8 mouse cellular contexts compared by ENCODE assay signal in genomic region chr17:35739675-35740074, GRCm38 (mm10). TPM values are rescaled to one million over a fixed set of nuclear protein-coding genes. Genes with fewer than 3 reads are reported as not detected.
DNase-seq lines count a peak whose midpoint lies in the region; ATAC-seq and TF ChIP-seq lines count a peak whose summit lies in the region.

No protein-coding gene starts in this region.

- 1% methylated on average over 6 of the region's 6 CpGs for WGBS in lung, postnatal 0 days

- H3K27ac ChIP-seq in MEL (ENCODE audit: control insufficient read depth, low read depth, low read length): peak overlapping the region; percentile 64
- no peak overlapping the region for H3K27ac ChIP-seq in lung, postnatal 0 days (ENCODE audit: low read length)

- H3K4me3 ChIP-seq in MEL (ENCODE audit: control insufficient read depth in 1 of 2, insufficient read depth in 1 of 2, low read depth in 2 of 2, low read length in 2 of 2): peak overlapping the region; percentile 38 to 67
- no peak overlapping the region for H3K4me3 ChIP-seq in lung, postnatal 0 days (ENCODE audit: low read depth, low read length)

- peaks cover 0 to 33% of the 10 kb centered on the region in 2 experiments; a peak in 3 of 4 replicates for H3K4me1 ChIP-seq in MEL (ENCODE audit: control insufficient read depth in 1 of 2, insufficient read depth in 2 of 2, low read length in 2 of 2)
- H3K4me1 ChIP-seq in lung, postnatal 0 days (ENCODE audit: insufficient read depth, low read depth, low read length): no peaks in the 10 kb centered on the region

- peaks cover 0 to 23% of the 10 kb centered on the region in 2 experiments; a peak in 2 of 4 replicates for H3K36me3 ChIP-seq in MEL (ENCODE audit: control insufficient read depth in 1 of 2, insufficient read depth in 2 of 2, low read length in 2 of 2)
- no peaks in the 10 kb centered on the region for H3K36me3 ChIP-seq in lung, postnatal 0 days (ENCODE audit: insufficient read depth, low read length)

- no peaks in the 10 kb centered on the region for H3K9me3 ChIP-seq in MEL (replicated peaks; ENCODE audit: insufficient read depth, low read length)
- H3K9me3 ChIP-seq in lung, postnatal 0 days (ENCODE audit: low read length): no peaks in the 10 kb centered on the region

- DNase-seq in MEL (ENCODE audit: low read depth, low spot score): peak; percentile 97
- DNase-seq in brain, embryonic 14.5 days (ENCODE audit: low read depth): peak; percentile 87
- peak; percentile 79 for DNase-seq in fibroblast of lung, adult 2 months (ENCODE audit: low read depth)
- peak; percentile 90 to 94 for DNase-seq in heart, postnatal 14 days
- peak; percentile 93 for DNase-seq in layer of hippocampus, adult 9-11 months
- peak; percentile 93 for DNase-seq in lung, postnatal 0 days (ENCODE audit: low spot score)
- DNase-seq in right cerebral cortex, postnatal 36 days (ENCODE audit: low spot score in 2 of 2): peak; percentile 83 to 84
- DNase-seq in yolk sac, embryonic 10.5 days (ENCODE audit: low spot score): peak; percentile 72

- H3K27me3 ChIP-seq in MEL (ENCODE audit: control insufficient read depth in 1 of 2, insufficient read depth in 2 of 2, low read length in 2 of 2): no peaks in the 10 kb centered on the region
- 0 out of 2 replicates have a peak, but pooled peaks cover 4% of the 10 kb centered on the region for H3K27me3 ChIP-seq in lung, postnatal 0 days (replicated peaks; ENCODE audit: insufficient read depth, low read length)

- no peak overlapping the region for H3K4me2 ChIP-seq in lung, postnatal 0 days (replicated peaks; ENCODE audit: low read depth, low read length)

- no peak for TF ChIP-seq POLR2A in MEL (IDR thresholded peaks at IDR 0.05; ENCODE audit: control insufficient read depth in 1 of 2, insufficient read depth in 1 of 2, low read depth in 1 of 2, low read length in 2 of 2, poor library complexity in 1 of 2)
- TF ChIP-seq POLR2A in brain, embryonic 14.5 days (IDR thresholded peaks at IDR 0.05; ENCODE audit: borderline replicate concordance, extremely low read depth, insufficient read depth, insufficient read length, poor library complexity, severe bottlenecking): no peak

- TF ChIP-seq RAD21 in MEL (IDR thresholded peaks at IDR 0.05; ENCODE audit: low read depth, low read length): peak; percentile 98

- H3K79me2 ChIP-seq in MEL (ENCODE audit: control insufficient read depth, insufficient read depth, low read length, poor library complexity): no peaks in the 10 kb centered on the region

- intact Hi-C loops in heart, postnatal 14 days (cut with DNase I): loop anchor here (1.0 to 5.0 kb wide), 5 partner anchors 68 to 253 kb away; no protein-coding TSS in a partner anchor

- TF ChIP-seq CTCF in MEL (IDR thresholded peaks at IDR 0.05 in 2 of 3, conservative IDR thresholded peaks at IDR 0.05 in 1 of 3; ENCODE audit: control insufficient read depth in 1 of 3, insufficient read depth in 1 of 3, low read depth in 2 of 3, low read length in 3 of 3, poor library complexity in 1 of 3, severe bottlenecking in 1 of 3): peak in 2 of 3 experiments; percentile 54 to 85; a peak in 5 of 6 replicates
- TF ChIP-seq CTCF in brain, embryonic 14.5 days (IDR thresholded peaks at IDR 0.05; ENCODE audit: borderline replicate concordance, extremely low read depth, insufficient read depth, insufficient read length): peak; percentile 76
- peak; percentile 98 for TF ChIP-seq CTCF in lung, postnatal 0 days (IDR thresholded peaks at IDR 0.05)

- ATAC-seq in lung, postnatal 0 days: peak; percentile 61

- TF ChIP-seq EP300 in MEL (IDR thresholded peaks at IDR 0.05; ENCODE audit: low read depth in 1 of 2, low read length in 2 of 2): peak; percentile 24 to 30; a peak in 1 of 4 replicates
- TF ChIP-seq EP300 in lung, postnatal 0 days (IDR thresholded peaks at IDR 0.05): no peak

- H3K9ac ChIP-seq in MEL (ENCODE audit: control insufficient read depth, low read depth, low read length, poor library complexity, severe bottlenecking): peak overlapping the region; percentile 52
- H3K9ac ChIP-seq in lung, postnatal 0 days (replicated peaks; ENCODE audit: low read depth): no peak overlapping the region

TF ChIP-seq in MEL, 35 proteins besides CTCF, POLR2A, EP300 and RAD21:
- TF ChIP-seq NRF1 (IDR thresholded peaks at IDR 0.05; ENCODE audit: insufficient read depth, low read depth, low read length, poor library complexity, severe bottlenecking): 0 out of 2 replicates have a peak, but pooled peaks have one; percentile 7
- TF ChIP-seq ZNF384 (IDR thresholded peaks at IDR 0.05; ENCODE audit: low read depth, low read length): peak; percentile 52
- peak; percentile 79 for TF ChIP-seq MYC (IDR thresholded peaks at IDR 0.05; ENCODE audit: low read depth, low read length)
- no peak for TF ChIP-seq MAFK (IDR thresholded peaks at IDR 0.05; ENCODE audit: borderline replicate concordance, low read depth, low read length)
- TF ChIP-seq TCF12 (IDR thresholded peaks at IDR 0.05; ENCODE audit: low read depth, low read length): no peak
- TF ChIP-seq GABPA (IDR thresholded peaks at IDR 0.05; ENCODE audit: low read depth, low read length): no peak
- 0 out of 2 replicates have a peak, but pooled peaks have one; percentile 31 for TF ChIP-seq USF1 (IDR thresholded peaks at IDR 0.05; ENCODE audit: low read depth, low read length)
- peak; percentile 50 for TF ChIP-seq MAX (IDR thresholded peaks at IDR 0.05; ENCODE audit: low read length)
- TF ChIP-seq RCOR1 (IDR thresholded peaks at IDR 0.05; ENCODE audit: low read depth, low read length): no peak; the same call in 1 of the 2 replicates
- peak; percentile 51; the same call in 1 of the 2 replicates for TF ChIP-seq HCFC1 (IDR thresholded peaks at IDR 0.05; ENCODE audit: low read depth, low read length)
- TF ChIP-seq CHD2 (IDR thresholded peaks at IDR 0.05; ENCODE audit: low read length): no peak
- no peak for TF ChIP-seq CHD1 (IDR thresholded peaks at IDR 0.05; ENCODE audit: low read depth, low read length)
- 0 out of 2 replicates have a peak, but pooled peaks have one; percentile 53 for TF ChIP-seq MAZ (IDR thresholded peaks at IDR 0.05; ENCODE audit: low read depth, low read length)
- no peak for TF ChIP-seq POLR2AphosphoS2 (IDR thresholded peaks at IDR 0.05; ENCODE audit: low read length)
- no peak for TF ChIP-seq MYB (IDR thresholded peaks at IDR 0.05; ENCODE audit: low read depth, low read length)
- no peak for TF ChIP-seq KAT2A (conservative IDR thresholded peaks at IDR 0.05; ENCODE audit: low read depth, low read length)
- no peak for TF ChIP-seq ETS1 (IDR thresholded peaks at IDR 0.05; ENCODE audit: low read depth, low read length)
- TF ChIP-seq TBP (IDR thresholded peaks at IDR 0.05; ENCODE audit: low read depth, low read length): peak; percentile 27; the same call in 1 of the 2 replicates
- TF ChIP-seq ZMIZ1 (IDR thresholded peaks at IDR 0.05; ENCODE audit: low read depth, low read length): no peak
- no peak for TF ChIP-seq POLR2AphosphoS5 (IDR thresholded peaks at IDR 0.05; ENCODE audit: borderline replicate concordance, low read depth, low read length)
- TF ChIP-seq TAL1 (IDR thresholded peaks at IDR 0.05; ENCODE audit: low read length): no peak
- TF ChIP-seq ELF1 (IDR thresholded peaks at IDR 0.05; ENCODE audit: low read depth, low read length): peak; percentile 37; the same call in 1 of the 2 replicates
- TF ChIP-seq GATA1 (IDR thresholded peaks at IDR 0.05; ENCODE audit: low read depth, low read length): no peak
- TF ChIP-seq UBTF (IDR thresholded peaks at IDR 0.05; ENCODE audit: borderline replicate concordance, insufficient read depth, low read depth, low read length): no peak
- TF ChIP-seq BHLHE40 (IDR thresholded peaks at IDR 0.05; ENCODE audit: borderline replicate concordance, low read depth, low read length): peak; percentile 9; the same call in 1 of the 2 replicates
- no peak for TF ChIP-seq MEF2A (IDR thresholded peaks at IDR 0.05; ENCODE audit: extremely low read depth, insufficient replicate concordance, low read depth, low read length, poor library complexity, severe bottlenecking)
- TF ChIP-seq NELFE (IDR thresholded peaks at IDR 0.05; ENCODE audit: low read depth, low read length): no peak
- TF ChIP-seq E2F4 (IDR thresholded peaks at IDR 0.05; ENCODE audit: borderline replicate concordance, low read depth, low read length): no peak
- TF ChIP-seq USF2 (IDR thresholded peaks at IDR 0.05; ENCODE audit: borderline replicate concordance in 1 of 2, insufficient read depth in 1 of 2, low read depth in 1 of 2, low read length in 2 of 2): no peak
- no peak for TF ChIP-seq JUND (IDR thresholded peaks at IDR 0.05; ENCODE audit: low read depth, low read length)
- peak; percentile 97 for TF ChIP-seq ZC3H11A (IDR thresholded peaks at IDR 0.05; ENCODE audit: low read depth, low read length)
- peak; percentile 98 for TF ChIP-seq SMC3 (IDR thresholded peaks at IDR 0.05; ENCODE audit: low read depth, low read length)
- peak; percentile 79 for TF ChIP-seq SIN3A (IDR thresholded peaks at IDR 0.05; ENCODE audit: low read length)
- TF ChIP-seq MXI1 (IDR thresholded peaks at IDR 0.05; ENCODE audit: low read depth, low read length): peak; percentile 73
- TF ChIP-seq ZKSCAN1 (IDR thresholded peaks at IDR 0.05; ENCODE audit: low read depth, low read length): no peak
TF ChIP-seq in MEL: peak in this region for 14.

RNA-seq across cellular contexts. Expression of gene Ddr1, which starts 35.3 kb away (rescaled TPM):
- total RNA-seq in MEL (2012; rRNA removed): 2.6 TPM in 2 replicates
- polyA plus RNA-seq in MEL (2012; ENCODE audit: insufficient read depth in 1 of 2, insufficient read length in 2 of 2, low read depth in 1 of 2, low replicate concordance in 2 of 2, missing spikeins in 1 of 2): 1 to 10 TPM in 1 of 2 experiments, not detected in 1; 7.9 TPM
- 99.6 and 112 TPM in 2 replicates for polyA plus RNA-seq in brain, embryonic 14.5 days (2012; rRNA removed)
- total RNA-seq in heart, postnatal 14 days (2021): 10 to 100 TPM; 40.1 to 44.1 TPM
- 64.2 and 79.3 TPM in 2 replicates for polyA plus RNA-seq in lung, postnatal 0 days (2015; fragmentation: Nextera tagmentation; extraction: Ambion mirVana)
